Mouse (Mus musculus): ENCODE measurements around the gene Tcf12. TPM values are rescaled to one million over a fixed set of nuclear protein-coding genes. Genes with fewer than 3 reads are reported as not detected.

Gene Tcf12
- polyA plus RNA-seq, 1 experiment from 2014 or later, result 43.6 TPM

- no peaks in the 10 kb centered on the region for H3K27me3 ChIP-seq (ENCODE audit: control insufficient read depth, insufficient read depth, low read depth, low read length)
- no peak overlapping the region for H3K4me3 ChIP-seq (ENCODE audit: low read depth, low read length)
- no peaks in the 10 kb centered on the region for H3K9me3 ChIP-seq (replicated peaks; ENCODE audit: control insufficient read depth, low read length, poor library complexity, severe bottlenecking)
- no peak overlapping the region for H3K4me2 ChIP-seq (ENCODE audit: low read length)
- no peak for ATAC-seq
- no peak overlapping the region for H3K9ac ChIP-seq (ENCODE audit: low read depth, low read length)
- no peaks in the 10 kb centered on the region for H3K36me3 ChIP-seq (ENCODE audit: control insufficient read depth, insufficient read depth, low read length)
- H3K4me1 ChIP-seq (ENCODE audit: control insufficient read depth, insufficient read depth, low read length), result no peaks in the 10 kb centered on the region
- 91% methylated on average over 1 of the region's 1 CpGs for WGBS
- H3K27ac ChIP-seq (ENCODE audit: low read length), result no peak overlapping the region
These were observed 275.3 kb downstream of the Tcf12 start for GRCm38 (mm10) chr9:71836366-71836765.

- H3K36me3 ChIP-seq (ENCODE audit: control insufficient read depth, insufficient read depth, low read length), result no peaks in the 10 kb centered on the region
- H3K9ac ChIP-seq (ENCODE audit: low read depth, low read length), result no peak overlapping the region
- no peaks in the 10 kb centered on the region for H3K9me3 ChIP-seq (replicated peaks; ENCODE audit: control insufficient read depth, low read length, poor library complexity, severe bottlenecking)
- H3K27ac ChIP-seq (ENCODE audit: low read length), result no peak overlapping the region
- ATAC-seq, result no peak
- no peak overlapping the region for H3K4me2 ChIP-seq (ENCODE audit: low read length)
- H3K4me3 ChIP-seq (ENCODE audit: low read depth, low read length), result no peak overlapping the region
- no peaks in the 10 kb centered on the region for H3K4me1 ChIP-seq (ENCODE audit: control insufficient read depth, insufficient read depth, low read length)
- no peaks in the 10 kb centered on the region for H3K27me3 ChIP-seq (ENCODE audit: control insufficient read depth, insufficient read depth, low read depth, low read length)
- 31% methylated on average over 2 of the region's 2 CpGs for WGBS
These were observed 276.4 kb downstream of the Tcf12 start for GRCm38 (mm10) chr9:71835203-71835815.

- no peak for ATAC-seq
- Histone ChIP-seq H3K4me2 (ENCODE audit: low read length) (no peak overlapping the region), H3K27ac (ENCODE audit: low read length) (no peak overlapping the region), H3K36me3 (ENCODE audit: control insufficient read depth, insufficient read depth, low read length) (no peaks in the 10 kb centered on the region), H3K9me3 (replicated peaks; ENCODE audit: control insufficient read depth, low read length, poor library complexity, severe bottlenecking) (no peaks in the 10 kb centered on the region), H3K9ac (ENCODE audit: low read depth, low read length) (no peak overlapping the region), H3K4me1 (ENCODE audit: control insufficient read depth, insufficient read depth, low read length) (no peaks in the 10 kb centered on the region), H3K27me3 (ENCODE audit: control insufficient read depth, insufficient read depth, low read depth, low read length) (no peaks in the 10 kb centered on the region), H3K4me3 (ENCODE audit: low read depth, low read length) (no peak overlapping the region)
- 73% methylated on average over 4 of the region's 4 CpGs for WGBS
These were observed 277.0 kb downstream of the Tcf12 start for GRCm38 (mm10) chr9:71834707-71835106.

- H3K4me2 ChIP-seq (ENCODE audit: low read length), result no peak overlapping the region
- no peak overlapping the region for H3K9ac ChIP-seq (ENCODE audit: low read depth, low read length)
- 42% methylated on average over 26 of the region's 26 CpGs for WGBS
- H3K27me3 ChIP-seq (ENCODE audit: control insufficient read depth, insufficient read depth, low read depth, low read length), result no peaks in the 10 kb centered on the region
- H3K9me3 ChIP-seq (replicated peaks; ENCODE audit: control insufficient read depth, low read length, poor library complexity, severe bottlenecking), result no peaks in the 10 kb centered on the region
- no peak overlapping the region for H3K27ac ChIP-seq (ENCODE audit: low read length)
- H3K36me3 ChIP-seq (ENCODE audit: control insufficient read depth, insufficient read depth, low read length), result no peaks in the 10 kb centered on the region
- no peak for ATAC-seq
- no peaks in the 10 kb centered on the region for H3K4me1 ChIP-seq (ENCODE audit: control insufficient read depth, insufficient read depth, low read length)
- no peak overlapping the region for H3K4me3 ChIP-seq (ENCODE audit: low read depth, low read length)
These were observed 279.6 kb downstream of the Tcf12 start for GRCm38 (mm10) chr9:71831756-71832699.

- Histone ChIP-seq H3K4me2 (ENCODE audit: low read length) (no peak overlapping the region), H3K27me3 (ENCODE audit: control insufficient read depth, insufficient read depth, low read depth, low read length) (no peaks in the 10 kb centered on the region), H3K9ac (ENCODE audit: low read depth, low read length) (no peak overlapping the region), H3K9me3 (replicated peaks; ENCODE audit: control insufficient read depth, low read length, poor library complexity, severe bottlenecking) (no peaks in the 10 kb centered on the region), H3K4me3 (ENCODE audit: low read depth, low read length) (no peak overlapping the region), H3K27ac (ENCODE audit: low read length) (no peak overlapping the region), H3K36me3 (ENCODE audit: control insufficient read depth, insufficient read depth, low read length) (no peaks in the 10 kb centered on the region), H3K4me1 (ENCODE audit: control insufficient read depth, insufficient read depth, low read length) (no peaks in the 10 kb centered on the region)
- 85% methylated on average over 4 of the region's 4 CpGs for WGBS
- ATAC-seq, result no peak
These were observed 280.7 kb downstream of the Tcf12 start for GRCm38 (mm10) chr9:71830994-71831393.

GRCm38 (mm10) chr9:71830365-71830764, 281.3 kb downstream of the Tcf12 start:
- Histone ChIP-seq H3K36me3 (ENCODE audit: control insufficient read depth, insufficient read depth, low read length) (no peaks in the 10 kb centered on the region), H3K27ac (ENCODE audit: low read length) (no peak overlapping the region), H3K9ac (ENCODE audit: low read depth, low read length) (no peak overlapping the region), H3K27me3 (ENCODE audit: control insufficient read depth, insufficient read depth, low read depth, low read length) (no peaks in the 10 kb centered on the region), H3K4me2 (ENCODE audit: low read length) (no peak overlapping the region), H3K9me3 (replicated peaks; ENCODE audit: control insufficient read depth, low read length, poor library complexity, severe bottlenecking) (no peaks in the 10 kb centered on the region), H3K4me1 (ENCODE audit: control insufficient read depth, insufficient read depth, low read length) (no peaks in the 10 kb centered on the region; the same call in 1 of the 2 replicates), H3K4me3 (ENCODE audit: low read depth, low read length) (no peak overlapping the region)
- ATAC-seq, result no peak
- 88% methylated on average over 5 of the region's 5 CpGs for WGBS

GRCm38 (mm10) chr9:71829753-71830152, 281.9 kb downstream of the Tcf12 start:
- Histone ChIP-seq H3K36me3 (ENCODE audit: control insufficient read depth, insufficient read depth, low read length) (no peaks in the 10 kb centered on the region), H3K4me2 (ENCODE audit: low read length) (no peak overlapping the region), H3K9ac (ENCODE audit: low read depth, low read length) (no peak overlapping the region), H3K4me1 (ENCODE audit: control insufficient read depth, insufficient read depth, low read length) (no peaks in the 10 kb centered on the region; the same call in 1 of the 2 replicates), H3K9me3 (replicated peaks; ENCODE audit: control insufficient read depth, low read length, poor library complexity, severe bottlenecking) (no peaks in the 10 kb centered on the region), H3K4me3 (ENCODE audit: low read depth, low read length) (no peak overlapping the region), H3K27me3 (ENCODE audit: control insufficient read depth, insufficient read depth, low read depth, low read length) (no peaks in the 10 kb centered on the region), H3K27ac (ENCODE audit: low read length) (no peak overlapping the region)
- WGBS, result 88% methylated on average over 3 of the region's 3 CpGs
- no peak for ATAC-seq

- 84% methylated on average over 6 of the region's 6 CpGs for WGBS
- H3K27me3 ChIP-seq (ENCODE audit: control insufficient read depth, insufficient read depth, low read depth, low read length), result no peaks in the 10 kb centered on the region
- no peaks in the 10 kb centered on the region; the same call in 1 of the 2 replicates for H3K4me1 ChIP-seq (ENCODE audit: control insufficient read depth, insufficient read depth, low read length)
- H3K4me3 ChIP-seq (ENCODE audit: low read depth, low read length), result no peak overlapping the region
- no peaks in the 10 kb centered on the region for H3K9me3 ChIP-seq (replicated peaks; ENCODE audit: control insufficient read depth, low read length, poor library complexity, severe bottlenecking)
- H3K9ac ChIP-seq (ENCODE audit: low read depth, low read length), result no peak overlapping the region
- ATAC-seq, result no peak
- no peak overlapping the region for H3K4me2 ChIP-seq (ENCODE audit: low read length)
- no peak overlapping the region for H3K27ac ChIP-seq (ENCODE audit: low read length)
- H3K36me3 ChIP-seq (ENCODE audit: control insufficient read depth, insufficient read depth, low read length), result no peaks in the 10 kb centered on the region
These were observed 282.5 kb downstream of the Tcf12 start for GRCm38 (mm10) chr9:71829137-71829536.

- Histone ChIP-seq H3K36me3 (ENCODE audit: control insufficient read depth, insufficient read depth, low read length) (no peaks in the 10 kb centered on the region), H3K27me3 (ENCODE audit: control insufficient read depth, insufficient read depth, low read depth, low read length) (no peaks in the 10 kb centered on the region), H3K27ac (ENCODE audit: low read length) (no peak overlapping the region), H3K4me1 (ENCODE audit: control insufficient read depth, insufficient read depth, low read length) (no peaks in the 10 kb centered on the region; the same call in 1 of the 2 replicates), H3K4me2 (ENCODE audit: low read length) (no peak overlapping the region), H3K4me3 (ENCODE audit: low read depth, low read length) (no peak overlapping the region), H3K9ac (ENCODE audit: low read depth, low read length) (no peak overlapping the region), H3K9me3 (replicated peaks; ENCODE audit: control insufficient read depth, low read length, poor library complexity, severe bottlenecking) (no peaks in the 10 kb centered on the region)
- no peak for ATAC-seq
- 90% methylated on average over 5 of the region's 5 CpGs for WGBS
These were observed 284.3 kb downstream of the Tcf12 start for GRCm38 (mm10) chr9:71827371-71827770.
